Mouse (Mus musculus): ENCODE results near the gene Srprb. TPM values are rescaled to one million over a fixed set of nuclear protein-coding genes. Genes with fewer than 3 reads are reported as not detected.

The Srprb gene
- 10 to 100 TPM; 21.0 to 22.3 TPM for total RNA-seq (2021)

DNA sequence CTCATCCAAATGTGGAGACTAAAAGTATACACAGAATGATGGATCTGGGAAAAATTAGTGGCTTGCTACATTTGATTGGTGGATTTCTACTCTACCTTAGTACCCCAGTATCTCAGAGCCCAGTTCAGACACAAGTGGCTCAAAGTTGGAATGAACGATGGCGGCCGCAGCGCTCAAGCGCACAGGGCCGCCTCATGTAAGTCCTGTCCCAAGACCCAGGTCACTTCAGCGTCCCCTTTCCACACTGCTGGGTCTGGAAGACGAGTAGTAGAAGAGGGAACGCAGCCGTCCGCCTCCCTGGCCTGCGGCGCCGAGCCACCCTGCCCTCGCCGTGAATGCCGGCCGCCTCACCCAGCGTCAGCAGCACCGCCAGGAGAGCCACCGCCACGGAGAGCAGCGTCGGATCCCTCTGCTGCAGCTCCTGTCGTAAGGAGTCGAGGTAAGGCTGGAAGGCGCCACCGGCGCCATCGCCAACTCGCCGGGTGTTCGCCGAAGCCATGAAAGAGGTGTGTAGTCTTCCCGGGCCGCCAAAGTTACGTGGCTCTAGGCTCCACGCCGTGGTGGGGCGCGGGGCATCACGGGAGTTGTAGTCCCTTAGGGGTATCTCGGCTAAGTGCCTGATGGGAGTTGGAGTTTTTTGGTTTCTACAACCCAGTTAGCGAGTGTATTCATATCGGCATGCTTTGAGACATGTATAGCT, at the start of gene Srprb:
TSS of gene Srprb (minus strand) at position 577 of the 700 bp plus-strand sequence.
- peak; percentile 92 to 94 for DNase-seq

DNA sequence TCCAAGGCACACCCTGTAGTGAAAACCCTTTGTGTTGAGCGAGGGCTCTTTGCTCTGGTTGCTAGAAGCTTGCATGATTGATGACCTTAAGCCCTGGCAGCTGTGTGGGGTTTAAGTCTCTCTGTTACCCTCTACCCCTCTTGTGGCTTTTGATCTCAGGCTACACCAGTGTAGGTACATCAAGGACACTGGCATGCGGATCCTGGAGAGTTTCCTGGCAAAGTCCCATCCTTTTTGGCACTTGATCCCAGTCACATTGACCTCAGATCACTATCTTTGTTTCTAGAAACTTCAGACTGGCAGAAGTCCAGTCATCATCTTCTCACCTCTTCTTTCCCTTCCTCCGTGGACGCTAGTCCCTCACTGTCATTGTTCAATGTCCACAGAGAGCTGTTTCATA, 46.7 kb upstream of the Srprb start:
- DNase-seq: no peak

DNA sequence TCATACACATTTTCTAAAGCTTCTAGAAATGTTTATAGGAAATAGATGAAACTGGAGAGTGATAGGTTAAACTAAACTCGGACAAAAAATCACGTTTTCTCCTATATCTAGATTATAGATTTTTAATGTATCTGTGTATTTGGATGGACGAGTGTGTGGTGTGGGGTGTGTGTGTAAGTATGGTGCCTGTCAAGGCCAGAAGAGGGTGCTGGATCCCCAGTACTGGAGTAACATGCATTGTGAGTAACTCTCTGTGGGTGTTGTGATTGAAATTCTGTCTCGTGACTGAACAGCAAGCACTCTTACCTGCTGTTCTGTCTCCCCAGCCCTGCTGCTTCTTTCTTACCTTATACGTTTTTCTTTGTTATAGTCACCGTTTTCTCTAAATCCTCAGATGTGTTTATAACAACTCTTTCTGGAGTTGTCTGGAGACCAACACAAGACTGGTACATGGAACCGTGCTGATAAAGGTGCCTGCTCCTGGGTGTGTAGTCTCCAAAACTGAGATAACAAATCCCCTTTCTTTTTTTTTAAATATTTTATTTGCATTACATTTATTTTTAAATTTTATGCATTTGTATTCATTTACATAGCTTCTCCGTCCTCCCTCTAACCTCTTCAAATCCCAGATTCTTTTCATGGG, 44.7 kb upstream of the Srprb start:
- DNase-seq: no peak

DNA sequence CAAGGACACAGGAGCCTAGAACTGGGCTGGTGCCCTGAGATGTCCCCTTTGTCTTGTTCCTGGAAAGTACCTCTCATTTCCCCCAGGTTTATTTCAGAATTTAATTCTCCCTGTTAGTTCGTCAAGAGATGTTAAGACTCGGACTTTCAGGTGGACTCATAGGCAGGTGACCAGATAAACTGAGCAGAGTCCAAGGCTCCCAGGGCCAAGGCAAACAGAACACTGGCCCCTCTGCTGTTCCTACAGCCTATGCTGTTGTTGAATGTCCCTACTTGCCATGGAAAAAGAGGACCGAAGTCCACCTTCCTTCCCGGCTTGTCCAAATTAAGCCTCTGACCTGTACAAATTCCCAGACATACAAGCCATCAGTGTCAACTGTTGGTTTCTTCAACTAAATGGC, 41.7 kb upstream of the Srprb start:
- DNase-seq: no peak

DNA sequence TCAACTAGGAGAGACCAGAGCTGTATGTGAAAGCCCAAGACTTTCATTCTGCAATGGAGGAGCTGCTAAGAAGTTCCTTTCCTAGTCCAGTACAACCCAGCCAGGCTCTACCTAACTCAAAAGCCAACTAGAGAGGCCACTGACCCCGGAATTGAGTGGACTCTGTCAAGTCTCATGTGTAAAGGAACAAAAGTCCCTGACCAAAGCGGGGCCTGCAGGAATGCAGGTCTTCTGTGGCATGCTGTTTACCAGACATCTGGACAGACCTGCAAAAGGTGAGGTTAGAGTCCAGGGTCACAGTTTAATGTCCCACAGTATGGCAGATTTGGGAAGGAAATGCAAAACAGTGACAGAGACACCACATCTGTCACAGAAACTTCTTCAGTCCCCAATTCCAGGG, 39.3 kb upstream of the Srprb start:
- DNase-seq: no peak

DNA sequence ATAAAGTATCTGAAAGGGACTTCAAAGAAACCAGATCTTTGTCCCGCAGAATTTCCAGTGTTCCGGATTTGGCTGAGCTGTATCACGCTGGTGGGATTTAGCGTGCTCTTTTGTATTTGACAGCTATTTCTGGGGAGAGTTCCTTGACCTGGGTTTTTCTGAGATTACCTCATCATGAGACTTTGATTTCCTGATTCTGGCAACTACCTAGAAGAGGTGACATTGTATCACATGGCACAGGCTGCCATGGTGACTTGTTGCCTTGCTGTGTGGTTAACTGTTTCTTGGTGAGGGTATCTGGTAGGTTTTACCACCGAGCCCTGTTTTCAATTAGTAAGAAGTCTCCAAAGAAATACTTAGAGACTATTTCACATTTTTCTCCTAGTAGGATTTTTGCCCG, 37.5 kb upstream of the Srprb start:
- no peak for DNase-seq

DNA sequence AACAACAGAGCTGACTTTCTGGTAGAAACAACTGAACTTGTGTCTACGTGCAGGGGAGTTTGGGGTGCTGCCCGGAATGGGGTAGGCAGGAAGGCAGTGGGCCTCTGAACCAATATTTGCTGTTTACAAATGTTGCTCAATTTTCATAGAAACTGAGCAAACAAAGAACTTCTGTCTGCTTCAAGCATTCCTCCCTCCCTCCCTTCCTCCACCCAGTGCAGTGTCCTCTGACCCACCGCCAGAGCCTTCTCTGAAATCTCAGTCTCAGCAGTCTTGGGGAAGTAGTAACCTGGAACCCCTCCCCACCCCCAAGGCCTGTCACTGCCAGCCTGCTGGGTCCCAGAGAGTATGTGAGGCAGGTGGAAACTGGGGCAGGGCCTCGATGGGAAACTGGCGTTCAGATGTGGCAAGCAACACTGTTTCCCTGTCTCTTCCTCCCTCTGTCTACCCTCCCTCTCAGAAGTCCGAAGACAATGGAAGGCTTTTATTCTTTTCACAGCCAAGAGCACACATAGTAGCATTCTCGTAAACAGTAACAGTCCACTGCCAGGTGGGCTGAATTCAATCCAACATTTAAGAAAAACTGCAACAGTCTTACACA, 32.7 kb upstream of the Srprb start:
- no peak for DNase-seq

DNA sequence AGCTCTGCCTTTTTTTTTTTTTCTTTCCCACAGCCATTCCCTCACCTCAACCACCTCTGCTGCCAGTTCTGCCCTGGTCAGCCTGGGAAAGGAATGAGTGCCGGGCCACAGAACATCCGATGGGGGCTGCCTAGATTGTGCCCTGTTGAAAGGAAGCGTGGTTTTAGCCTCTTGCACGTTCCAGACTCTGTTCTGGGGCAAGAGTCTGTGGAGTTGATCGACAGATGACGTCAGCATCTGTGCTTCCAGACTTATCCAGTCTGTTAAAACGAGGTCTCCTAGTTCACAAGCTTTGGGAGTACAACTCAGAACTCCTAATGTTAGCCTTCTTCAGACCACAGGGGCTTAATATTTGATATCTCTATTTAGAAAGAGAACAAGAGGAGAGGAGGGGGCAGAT, 32.1 kb upstream of the Srprb start:
- DNase-seq: no peak

DNA sequence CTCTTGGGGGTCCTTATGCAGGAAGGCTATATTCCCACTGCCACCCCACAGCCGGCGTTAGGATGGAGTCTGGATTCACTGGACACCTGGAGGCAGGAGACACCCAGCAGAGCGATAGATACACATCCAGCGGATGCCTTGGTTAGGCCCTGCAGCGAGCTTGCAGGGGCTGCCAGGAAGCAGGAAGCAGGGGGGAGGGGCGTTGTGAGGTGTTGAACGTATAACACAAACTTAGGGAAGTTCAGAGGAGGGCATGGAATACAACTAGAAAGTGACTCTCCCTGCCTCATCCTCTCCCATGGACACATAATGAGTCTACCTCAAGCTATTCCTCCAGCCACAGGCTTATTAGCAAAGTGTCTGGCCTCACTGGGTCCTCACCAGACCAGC, 31.1 kb upstream of the Srprb start:
- no peak for DNase-seq

DNA sequence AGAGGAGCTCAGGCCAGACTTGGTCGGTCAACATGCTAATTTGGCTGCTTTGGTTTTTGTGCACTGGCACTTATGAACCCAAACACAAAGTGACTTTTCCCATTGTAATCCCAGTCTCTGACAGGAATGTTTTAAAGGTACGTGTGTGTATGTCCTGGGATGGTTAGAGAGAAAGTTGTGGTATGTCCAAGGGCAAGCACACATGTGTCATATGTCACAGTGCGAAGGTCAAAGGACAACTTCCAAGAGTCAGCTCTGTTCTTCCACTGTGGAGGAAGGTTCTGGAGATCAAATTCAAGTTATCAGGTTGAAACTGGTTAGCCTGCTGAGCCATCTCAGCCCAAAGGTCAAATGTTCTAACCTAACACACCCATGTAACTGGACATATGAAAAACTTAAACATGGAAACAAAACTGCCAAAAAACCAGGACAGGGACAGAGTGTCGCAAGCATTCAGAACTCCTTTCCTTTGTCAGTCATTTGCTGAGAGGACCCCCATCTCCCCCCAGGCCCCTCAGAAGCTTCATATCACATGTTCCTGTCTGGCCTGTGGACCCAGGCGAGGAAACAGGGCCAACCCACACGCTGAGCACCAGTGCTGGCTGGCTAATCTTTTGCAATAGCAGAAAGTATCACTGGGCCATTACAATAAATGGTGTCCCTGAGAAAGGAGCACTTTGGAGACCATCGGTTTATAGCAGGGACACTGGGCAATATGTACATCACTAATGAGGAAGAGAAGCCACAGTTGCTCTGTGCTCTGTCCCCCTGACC, 30.5 kb upstream of the Srprb start:
- DNase-seq: no peak

DNA sequence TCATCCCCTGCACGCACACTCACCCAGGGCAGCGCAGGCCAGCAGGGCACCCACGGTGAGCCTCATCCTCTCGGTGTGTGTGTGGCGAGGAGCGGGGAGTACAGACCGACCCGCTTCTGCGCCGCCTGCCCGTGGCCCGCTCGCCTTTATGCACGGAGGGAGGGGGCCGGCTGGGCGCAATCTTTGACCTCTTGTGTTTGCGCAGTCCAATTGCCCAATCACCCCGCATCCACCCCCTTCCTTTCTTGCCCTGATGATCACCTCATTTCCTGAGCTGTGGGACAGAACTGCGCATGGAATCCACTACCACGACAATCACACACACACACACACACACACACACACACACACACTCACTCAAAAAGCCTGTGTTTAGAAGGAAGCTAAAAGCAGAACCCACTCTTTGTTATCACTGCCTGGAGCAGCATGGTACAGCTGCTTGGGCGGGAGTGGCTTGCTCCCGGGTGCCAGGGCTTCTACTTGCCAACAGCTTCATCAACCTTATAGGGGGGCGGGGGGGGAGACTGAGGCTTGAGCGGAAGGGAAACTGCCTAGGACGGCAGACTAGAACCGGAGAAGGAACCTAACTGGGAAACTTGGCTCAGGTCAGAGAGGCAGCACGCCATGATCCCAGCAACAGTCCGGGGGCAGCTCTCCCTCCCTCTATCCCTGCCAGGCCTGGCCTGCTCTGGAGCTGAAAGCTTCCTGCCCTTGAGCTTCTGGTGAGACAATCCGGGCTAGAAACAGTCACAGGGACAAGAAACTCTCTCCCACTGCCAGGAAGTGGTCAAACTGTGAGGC, 28.4 kb upstream of the Srprb start, which contains the start of the genes Gm20425 and Trf:
TSS of gene Gm20425 (minus strand) at position 157 of the 801 bp plus-strand sequence.
TSS of gene Trf (minus strand) at position 294 of the 801 bp plus-strand sequence.
- peak; percentile 44 to 51 for DNase-seq

DNA sequence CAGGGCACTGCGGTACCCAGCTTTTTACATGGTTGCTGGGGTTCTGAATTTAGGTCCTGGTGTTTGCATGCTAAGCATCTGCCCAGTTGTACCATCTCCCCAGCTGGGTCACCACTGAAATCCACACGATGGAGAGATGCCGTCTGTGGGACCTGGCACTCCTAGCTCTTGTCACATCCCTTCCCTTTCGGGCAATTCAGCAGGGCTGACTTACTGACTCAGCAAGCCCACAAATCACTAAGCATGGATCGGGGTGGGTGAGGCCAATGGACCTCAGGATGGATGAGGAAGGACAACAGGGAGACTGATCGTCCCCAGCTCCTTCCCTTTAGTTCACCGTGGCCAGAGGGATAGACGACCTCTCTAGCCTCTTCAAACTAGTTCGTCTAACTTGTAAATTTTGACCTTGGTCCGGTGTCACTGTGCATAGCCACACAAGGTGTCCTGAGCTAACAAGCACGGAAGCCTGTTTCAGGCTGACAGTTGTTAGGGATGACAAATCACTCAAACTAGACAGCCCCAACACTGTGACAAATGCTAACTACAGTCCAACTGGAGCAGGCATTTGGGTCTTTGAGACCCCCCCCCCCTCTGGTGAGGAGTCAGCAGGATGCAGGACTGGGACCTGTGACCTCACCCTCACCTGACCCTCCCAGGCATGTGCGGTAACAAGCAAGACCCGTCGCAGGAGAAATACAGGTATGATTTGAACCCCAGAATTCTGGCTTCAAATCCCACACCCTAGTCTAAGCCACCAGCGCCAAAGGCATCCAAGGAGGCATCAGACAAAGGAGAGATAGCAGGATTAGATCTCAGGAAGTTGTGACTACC, 27.3 kb upstream of the Srprb start:
- DNase-seq: no peak

DNA sequence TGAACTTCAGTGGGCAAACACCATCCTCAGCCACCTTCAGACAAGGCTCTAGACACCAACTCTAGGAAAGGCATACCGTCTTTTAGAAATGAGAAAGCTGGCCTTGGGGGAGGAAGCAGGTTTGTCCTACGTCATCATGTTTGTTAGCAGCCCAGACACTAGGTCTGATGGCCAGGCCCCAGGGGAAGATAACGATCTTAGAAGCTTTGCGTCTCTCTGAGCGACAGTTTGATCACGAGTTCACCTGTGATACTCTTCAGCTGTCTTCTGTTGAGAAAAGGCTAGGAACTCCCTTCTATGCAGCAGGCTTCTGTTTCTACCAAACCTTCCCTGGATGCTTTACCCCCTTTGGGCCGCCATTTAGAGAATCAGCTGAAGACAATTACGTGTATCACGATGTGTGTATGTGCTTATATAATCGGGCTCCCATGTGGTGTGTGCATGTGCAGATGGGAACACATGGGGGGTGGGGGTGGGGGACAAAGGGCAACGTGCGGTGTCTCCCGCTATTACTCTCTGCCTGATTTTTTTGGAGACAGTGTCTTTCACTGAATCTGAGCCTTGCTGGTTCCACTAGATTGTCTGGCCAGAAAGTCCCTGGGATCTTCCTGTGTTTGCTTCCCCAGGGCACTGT, 26.6 kb upstream of the Srprb start:
- DNase-seq: no peak

DNA sequence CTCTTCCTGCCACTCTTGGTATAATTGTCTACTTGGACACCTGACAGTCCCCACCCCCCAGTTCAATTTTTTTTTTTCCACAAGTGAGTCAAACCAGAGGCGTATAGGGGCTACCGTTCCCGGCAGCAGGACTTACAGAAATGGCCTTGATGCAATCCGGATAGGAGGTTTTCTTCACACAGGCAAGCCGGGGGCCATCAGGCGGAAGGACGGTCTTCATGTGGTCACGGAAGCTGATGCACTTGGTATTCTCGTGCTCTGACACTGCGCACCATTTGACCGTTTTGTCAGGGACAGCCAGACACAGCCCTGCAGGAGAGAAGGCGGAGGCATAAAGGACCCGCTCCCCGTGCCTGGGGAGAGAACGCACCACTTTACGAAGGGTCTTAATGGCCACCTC, 25.8 kb upstream of the Srprb start:
- no peak for DNase-seq

DNA sequence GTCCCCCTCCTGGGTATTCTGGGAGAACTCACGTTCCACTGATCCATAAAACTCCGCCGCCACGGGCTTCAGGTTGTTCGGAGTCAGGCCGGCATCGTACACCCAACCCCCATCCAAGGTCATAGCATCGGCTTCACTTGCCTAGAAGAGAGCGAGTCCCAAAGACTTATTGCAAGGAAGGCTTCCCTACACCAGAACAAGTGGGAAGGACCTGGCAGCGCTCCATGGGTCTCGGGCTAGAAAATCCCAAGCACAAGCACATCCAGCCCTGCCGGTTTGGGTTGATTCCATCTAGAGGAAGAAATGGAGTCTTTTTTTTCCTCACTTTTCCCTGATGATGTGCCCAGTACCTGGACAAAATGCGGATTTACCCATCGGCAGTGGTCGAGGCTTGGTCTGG, 24.9 kb upstream of the Srprb start:
- DNase-seq: no peak

DNA sequence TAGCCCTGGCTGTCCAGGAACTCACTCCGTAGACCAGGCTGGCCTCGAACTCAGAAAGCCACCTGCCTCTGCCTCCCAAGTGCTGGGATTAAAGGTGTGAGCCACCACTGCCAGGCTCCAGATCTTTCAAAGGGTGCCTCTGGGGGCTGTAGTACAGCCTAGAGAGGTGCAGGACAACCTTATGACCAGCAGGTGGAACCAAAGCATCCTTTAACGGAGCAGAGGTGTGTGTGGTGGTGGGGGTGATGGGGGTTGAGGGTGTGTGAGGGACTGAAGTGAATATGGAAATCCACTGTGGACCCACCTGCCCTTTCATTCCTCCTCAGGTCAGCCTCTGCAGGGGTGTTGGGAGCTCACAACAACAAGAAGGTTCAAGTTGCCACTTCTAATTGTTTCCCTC, 23.5 kb upstream of the Srprb start:
- DNase-seq: no peak

DNA sequence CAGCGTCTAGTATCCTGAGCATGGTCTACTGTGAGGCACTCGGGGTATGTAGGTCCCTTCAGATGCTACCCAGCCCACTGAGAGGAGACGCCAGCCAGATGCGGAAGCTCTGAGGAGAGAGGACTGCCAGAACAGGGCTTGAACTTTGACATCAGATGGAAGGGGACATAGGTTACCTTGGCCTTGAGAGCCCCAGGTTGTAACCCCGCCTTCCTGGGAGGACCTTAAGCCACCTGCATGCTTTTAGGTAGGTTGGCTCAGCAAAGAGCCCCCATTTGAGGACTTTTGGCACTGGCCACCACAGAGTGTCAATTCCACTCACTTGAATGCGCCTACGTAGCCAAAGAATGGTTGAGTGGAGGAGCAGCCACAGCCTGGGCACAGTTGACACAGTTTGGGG, 22.8 kb upstream of the Srprb start:
- no peak for DNase-seq

DNA sequence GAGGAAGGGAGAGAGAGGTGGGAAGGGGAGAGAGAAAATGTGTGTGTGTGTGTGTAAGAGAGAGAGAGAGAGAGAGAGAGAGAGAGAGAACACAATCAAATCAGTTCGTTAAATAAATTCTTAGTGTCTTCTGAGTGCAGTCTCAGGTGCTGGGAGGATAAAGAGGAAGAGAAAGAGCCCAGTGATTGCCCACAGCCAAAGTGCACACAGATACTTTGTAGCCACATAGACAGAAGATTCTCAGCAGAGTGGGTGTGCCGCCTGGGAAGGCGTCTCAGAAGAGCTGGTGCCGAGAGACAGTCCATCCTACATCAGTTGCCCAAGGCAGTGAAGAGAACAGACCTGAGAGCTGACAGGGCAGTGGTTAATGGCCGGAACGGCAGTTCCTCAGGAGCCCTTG, 12.3 kb upstream of the Srprb start:
- no peak for DNase-seq

DNA sequence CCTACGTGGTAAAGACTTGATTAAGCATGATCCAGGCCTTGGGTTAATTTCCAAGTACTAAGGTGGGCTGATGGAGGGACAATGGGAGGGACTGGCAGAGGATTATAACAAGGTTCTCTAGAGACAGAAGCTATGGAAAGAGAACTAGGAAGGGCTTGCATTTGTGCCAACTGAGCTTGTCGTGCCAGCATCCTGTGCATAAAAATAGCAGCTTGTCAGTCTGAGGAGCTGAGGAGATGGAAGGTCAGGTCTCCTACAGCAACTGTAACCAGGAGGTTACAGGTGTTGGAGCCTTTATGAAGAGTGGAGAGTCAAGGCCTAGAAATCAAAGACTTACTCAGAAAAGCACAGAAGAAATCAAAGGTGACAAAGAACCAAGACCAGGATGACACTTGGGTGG, 11.7 kb upstream of the Srprb start:
- DNase-seq: no peak

DNA sequence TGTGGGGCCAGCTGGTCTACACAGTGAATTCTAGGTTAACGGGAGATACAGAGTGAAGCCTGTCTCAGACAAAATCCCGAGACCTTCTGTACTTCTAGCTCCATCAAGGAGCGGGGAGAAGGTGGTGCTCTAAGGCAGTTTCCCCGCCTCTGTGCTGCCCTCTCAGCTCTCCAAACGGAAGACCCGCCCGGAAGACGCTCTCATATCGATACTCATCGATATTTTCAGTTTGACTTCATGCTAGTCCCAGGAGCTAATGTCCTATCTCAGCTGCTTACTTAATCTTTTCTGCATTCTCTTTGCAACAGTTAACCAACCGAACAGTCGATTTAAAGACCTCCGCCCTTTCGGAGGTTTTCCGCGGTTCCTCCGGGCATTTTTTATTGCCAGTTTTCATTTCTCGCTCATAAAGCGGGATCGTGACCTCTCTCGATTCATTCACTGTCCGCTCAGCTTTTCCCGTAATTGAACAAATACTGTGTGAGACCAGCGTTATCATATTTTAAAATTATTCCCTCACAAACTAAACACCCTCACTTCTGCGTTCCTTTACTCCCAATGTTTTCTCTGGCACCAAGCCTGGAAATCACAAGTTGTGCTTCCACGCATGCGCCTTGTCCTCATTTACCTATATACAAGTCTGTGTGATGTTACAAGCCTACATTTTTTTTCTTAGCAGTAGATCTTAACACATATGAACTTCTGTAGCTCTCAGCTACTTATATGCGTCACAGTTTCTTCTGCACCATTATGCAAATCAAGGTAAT, 10.9 kb upstream of the Srprb start:
- DNase-seq: no peak
